Mouse (Mus musculus) mouse trophoblast stem cell (cell line): ENCODE data around the gene Ube2d3.
"Not testable (repeated sequence)": the region's sequence is repeated elsewhere in the genome, so short reads cannot be mapped to it uniquely, and the experiment has no call there.

Experiments
- in situ Hi-C, 2 experiments: fragments of 300-500 bp; cut with MseI, MboI; formaldehyde crosslinking; loops; 2 replicates in 1 of 2; 3 replicates in 1 of 2; pipeline ENCODE4 v1.15.1; 2025

Gene Ube2d3

GRCm38 (mm10) chr3:135491102-135491501 lies 53.2 kb downstream of the Ube2d3 start:
- in situ Hi-C loops, result no loop called here

GRCm38 (mm10) chr3:135493320-135493719 lies 55.4 kb downstream of the Ube2d3 start:
- in situ Hi-C loops, result not testable (repeated sequence)

- in situ Hi-C loops, result not testable (repeated sequence)
Observed at GRCm38 (mm10) chr3:135497956-135498355, 60.0 kb downstream of the Ube2d3 start.

GRCm38 (mm10) chr3:135498891-135499290 lies 60.9 kb downstream of the Ube2d3 start:
- in situ Hi-C loops, result no loop called here

GRCm38 (mm10) chr3:135503160-135503559 lies 65.2 kb downstream of the Ube2d3 start:
- in situ Hi-C loops, result no loop called here

GRCm38 (mm10) chr3:135505369-135505909 lies 67.5 kb downstream of the Ube2d3 start:
- in situ Hi-C loops, result no loop called here

GRCm38 (mm10) chr3:135505916-135506482 lies 68.0 kb downstream of the Ube2d3 start:
- in situ Hi-C loops, result no loop called here

GRCm38 (mm10) chr3:135507506-135507905 lies 69.6 kb downstream of the Ube2d3 start:
- in situ Hi-C loops, result no loop called here

GRCm38 (mm10) chr3:135508191-135508590 lies 70.2 kb downstream of the Ube2d3 start:
- in situ Hi-C loops, result no loop called here

GRCm38 (mm10) chr3:135510372-135510771 lies 72.4 kb downstream of the Ube2d3 start:
- in situ Hi-C loops, result no loop called here

- in situ Hi-C loops, result no loop called here
Observed at GRCm38 (mm10) chr3:135511683-135512082, 73.7 kb downstream of the Ube2d3 start.

GRCm38 (mm10) chr3:135513270-135513669 lies 75.3 kb downstream of the Ube2d3 start:
- in situ Hi-C loops, result no loop called here

GRCm38 (mm10) chr3:135513800-135514425 lies 76.0 kb downstream of the Ube2d3 start:
- in situ Hi-C loops, result no loop called here

GRCm38 (mm10) chr3:135515246-135515645 lies 77.3 kb downstream of the Ube2d3 start:
- in situ Hi-C loops, result no loop called here

GRCm38 (mm10) chr3:135516891-135517290 lies 78.9 kb downstream of the Ube2d3 start:
- in situ Hi-C loops, result no loop called here
